Mouse (Mus musculus): ENCODE data around the gene Hist1h2ak. TPM values are rescaled to one million over a fixed set of nuclear protein-coding genes. Genes with fewer than 3 reads are reported as not detected.
"Not testable (repeated sequence)": the region's sequence is repeated elsewhere in the genome, so short reads cannot be mapped to it uniquely, and the experiment has no call there.

The Hist1h2ak gene
- polyA plus RNA-seq (2015; fragmentation: Nextera tagmentation; extraction: Ambion mirVana) = 4.9 and 5.7 TPM in 2 replicates

GRCm38 (mm10) chr13:21753524-21754285, at the start of gene Hist1h2ak, which contains the start of gene Hist1h2bn:
Hist1h2ak (minus strand) TSS chr13:21753827.
Hist1h2bn (plus strand) TSS chr13:21754123.
- H3K4me3 ChIP-seq (ENCODE audit: low read depth, low read length) = peak within 1 kb of the TSS; percentile 44
- WGBS = under 1% methylated on average over 45 of the region's 50 CpGs
- H3K4me1 ChIP-seq (ENCODE audit: control insufficient read depth, insufficient read depth, low read length) = peaks cover 20% of the 10 kb centered on the region
- not testable (repeated sequence) for H3K36me3 ChIP-seq (ENCODE audit: control insufficient read depth, insufficient read depth, low read length); H3K9me3 ChIP-seq (replicated peaks; ENCODE audit: control insufficient read depth, low read length, poor library complexity, severe bottlenecking); H3K27me3 ChIP-seq (ENCODE audit: control insufficient read depth, insufficient read depth, low read depth, low read length)
- H3K27ac ChIP-seq (ENCODE audit: low read length) = peak within 1 kb of the TSS; percentile 93
- H3K9ac ChIP-seq (ENCODE audit: low read depth, low read length) = peak within 1 kb of the TSS; percentile 66
- H3K4me2 ChIP-seq (ENCODE audit: low read length) = peak within 1 kb of the TSS; percentile 82
- peak; percentile 97 for ATAC-seq

- WGBS = no CpG with 5 or more reads among the region's 4 CpGs
- H3K4me3 ChIP-seq (ENCODE audit: low read depth, low read length); H3K36me3 ChIP-seq (ENCODE audit: control insufficient read depth, insufficient read depth, low read length); H3K9me3 ChIP-seq (replicated peaks; ENCODE audit: control insufficient read depth, low read length, poor library complexity, severe bottlenecking); H3K9ac ChIP-seq (ENCODE audit: low read depth, low read length); H3K27me3 ChIP-seq (ENCODE audit: control insufficient read depth, insufficient read depth, low read depth, low read length); H3K27ac ChIP-seq (ENCODE audit: low read length); H3K4me1 ChIP-seq (ENCODE audit: control insufficient read depth, insufficient read depth, low read length); H3K4me2 ChIP-seq (ENCODE audit: low read length): not testable (repeated sequence)
- ATAC-seq = peak; percentile 68
These were observed 49.4 kb upstream of the Hist1h2ak start for GRCm38 (mm10) chr13:21803058-21803457.

- not testable (repeated sequence) for ATAC-seq; H3K9ac ChIP-seq (ENCODE audit: low read depth, low read length); H3K27ac ChIP-seq (ENCODE audit: low read length); H3K36me3 ChIP-seq (ENCODE audit: control insufficient read depth, insufficient read depth, low read length); H3K4me1 ChIP-seq (ENCODE audit: control insufficient read depth, insufficient read depth, low read length); H3K4me2 ChIP-seq (ENCODE audit: low read length); H3K27me3 ChIP-seq (ENCODE audit: control insufficient read depth, insufficient read depth, low read depth, low read length); H3K9me3 ChIP-seq (replicated peaks; ENCODE audit: control insufficient read depth, low read length, poor library complexity, severe bottlenecking); H3K4me3 ChIP-seq (ENCODE audit: low read depth, low read length)
These were observed 43.5 kb upstream of the Hist1h2ak start for GRCm38 (mm10) chr13:21797163-21797562.

GRCm38 (mm10) chr13:21795584-21795983, 42.0 kb upstream of the Hist1h2ak start:
- no peak for ATAC-seq
- Histone ChIP-seq H3K9me3 (replicated peaks; ENCODE audit: control insufficient read depth, low read length, poor library complexity, severe bottlenecking) (no peaks in the 10 kb centered on the region), H3K36me3 (ENCODE audit: control insufficient read depth, insufficient read depth, low read length) (no peaks in the 10 kb centered on the region), H3K4me1 (ENCODE audit: control insufficient read depth, insufficient read depth, low read length) (peaks cover 4% of the 10 kb centered on the region), H3K27me3 (ENCODE audit: control insufficient read depth, insufficient read depth, low read depth, low read length) (no peaks in the 10 kb centered on the region), H3K27ac (ENCODE audit: low read length) (no peak overlapping the region), H3K4me3 (ENCODE audit: low read depth, low read length) (no peak overlapping the region), H3K4me2 (ENCODE audit: low read length) (no peak overlapping the region), H3K9ac (ENCODE audit: low read depth, low read length) (no peak overlapping the region)
- WGBS = 94% methylated on average over 7 of the region's 7 CpGs

- H3K9ac ChIP-seq (ENCODE audit: low read depth, low read length) = peak overlapping the region; percentile 30; the same call in 1 of the 2 replicates
- H3K4me2 ChIP-seq (ENCODE audit: low read length) = peak overlapping the region; percentile 42
- no peak for ATAC-seq
- H3K36me3 ChIP-seq (ENCODE audit: control insufficient read depth, insufficient read depth, low read length) = no peaks in the 10 kb centered on the region
- H3K9me3 ChIP-seq (replicated peaks; ENCODE audit: control insufficient read depth, low read length, poor library complexity, severe bottlenecking) = no peaks in the 10 kb centered on the region
- peaks cover 15% of the 10 kb centered on the region for H3K4me1 ChIP-seq (ENCODE audit: control insufficient read depth, insufficient read depth, low read length)
- no peaks in the 10 kb centered on the region for H3K27me3 ChIP-seq (ENCODE audit: control insufficient read depth, insufficient read depth, low read depth, low read length)
- WGBS = 6% methylated on average over 18 of the region's 18 CpGs
- no peak overlapping the region for H3K4me3 ChIP-seq (ENCODE audit: low read depth, low read length)
- H3K27ac ChIP-seq (ENCODE audit: low read length) = no peak overlapping the region
These were observed 37.1 kb upstream of the Hist1h2ak start for GRCm38 (mm10) chr13:21790601-21791283.

GRCm38 (mm10) chr13:21789925-21790324, 36.3 kb upstream of the Hist1h2ak start:
- H3K4me1 ChIP-seq (ENCODE audit: control insufficient read depth, insufficient read depth, low read length) = peaks cover 15% of the 10 kb centered on the region
- H3K36me3 ChIP-seq (ENCODE audit: control insufficient read depth, insufficient read depth, low read length) = no peaks in the 10 kb centered on the region
- no peak overlapping the region for H3K4me2 ChIP-seq (ENCODE audit: low read length)
- H3K9ac ChIP-seq (ENCODE audit: low read depth, low read length) = no peak overlapping the region
- no peaks in the 10 kb centered on the region for H3K27me3 ChIP-seq (ENCODE audit: control insufficient read depth, insufficient read depth, low read depth, low read length)
- ATAC-seq = no peak
- 61% methylated on average over 6 of the region's 6 CpGs for WGBS
- H3K9me3 ChIP-seq (replicated peaks; ENCODE audit: control insufficient read depth, low read length, poor library complexity, severe bottlenecking) = no peaks in the 10 kb centered on the region
- H3K27ac ChIP-seq (ENCODE audit: low read length) = no peak overlapping the region
- no peak overlapping the region for H3K4me3 ChIP-seq (ENCODE audit: low read depth, low read length)

- Histone ChIP-seq H3K27ac (ENCODE audit: low read length) (no peak overlapping the region), H3K36me3 (ENCODE audit: control insufficient read depth, insufficient read depth, low read length) (no peaks in the 10 kb centered on the region), H3K4me2 (ENCODE audit: low read length) (peak overlapping the region; percentile 52), H3K9ac (ENCODE audit: low read depth, low read length) (no peak overlapping the region), H3K4me3 (ENCODE audit: low read depth, low read length) (no peak overlapping the region), H3K27me3 (ENCODE audit: control insufficient read depth, insufficient read depth, low read depth, low read length) (no peaks in the 10 kb centered on the region), H3K4me1 (ENCODE audit: control insufficient read depth, insufficient read depth, low read length) (peaks cover 18% of the 10 kb centered on the region), H3K9me3 (replicated peaks; ENCODE audit: control insufficient read depth, low read length, poor library complexity, severe bottlenecking) (no peaks in the 10 kb centered on the region)
- 12% methylated on average over 14 of the region's 21 CpGs for WGBS
- peak; percentile 18 for ATAC-seq
These were observed 34.4 kb upstream of the Hist1h2ak start for GRCm38 (mm10) chr13:21787760-21788593.

GRCm38 (mm10) chr13:21786899-21787629, 33.4 kb upstream of the Hist1h2ak start, which contains the start of the genes Hist1h2an and Hist1h2bp:
Hist1h2an (minus strand) TSS chr13:21787218.
Hist1h2bp (plus strand) TSS chr13:21787461.
- H3K4me1 ChIP-seq (ENCODE audit: control insufficient read depth, insufficient read depth, low read length) = peaks cover 25% of the 10 kb centered on the region
- not testable (repeated sequence) for H3K9me3 ChIP-seq (replicated peaks; ENCODE audit: control insufficient read depth, low read length, poor library complexity, severe bottlenecking); H3K27me3 ChIP-seq (ENCODE audit: control insufficient read depth, insufficient read depth, low read depth, low read length); H3K36me3 ChIP-seq (ENCODE audit: control insufficient read depth, insufficient read depth, low read length)
- H3K4me2 ChIP-seq (ENCODE audit: low read length) = peak within 1 kb of the TSS; percentile 64
- ATAC-seq = peak; percentile 96
- peak within 1 kb of the TSS; percentile 60; the same call in 1 of the 2 replicates for H3K9ac ChIP-seq (ENCODE audit: low read depth, low read length)
- under 1% methylated on average over 35 of the region's 63 CpGs for WGBS
- H3K27ac ChIP-seq (ENCODE audit: low read length) = peak within 1 kb of the TSS; percentile 70
- peak within 1 kb of the TSS; percentile 37 for H3K4me3 ChIP-seq (ENCODE audit: low read depth, low read length)
